Mouse (Mus musculus) limb, embryonic 15.5 days (tissue): ENCODE data around the gene Ube2e3. TPM values are rescaled to one million over a fixed set of nuclear protein-coding genes. Genes with fewer than 3 reads are reported as not detected.

Experiments
- ATAC-seq: fragments of 200-750 bp; cut with Nextera tagmentation; 2 replicates; pipeline ENCODE4 v1.8.0; 2017; ENCODE audit warnings: low read depth, moderate TSS enrichment; ENCODE audit not compliant: insufficient number of reproducible peaks, low FRiP score, low TSS enrichment
- H3K27ac ChIP-seq: fragments of 300-500 bp; sonication (generic); 2 replicates; pipeline ENCODE4 v1.5.1; 2015; ENCODE audit warnings: moderate library complexity, mild to moderate bottlenecking, inconsistent platforms
- H3K27me3 ChIP-seq: fragments of 300-500 bp; sonication (generic); 2 replicates; pipeline ENCODE4 v1.6.1; 2015; ENCODE audit warnings: inconsistent platforms
- H3K36me3 ChIP-seq: fragments of 300-500 bp; sonication (generic); 2 replicates; pipeline ENCODE4 v1.6.1; 2015; ENCODE audit warnings: inconsistent platforms
- H3K4me1 ChIP-seq: fragments of 300-500 bp; sonication (generic); 2 replicates; pipeline ENCODE4 v1.6.1; 2015; ENCODE audit warnings: inconsistent platforms
- H3K4me2 ChIP-seq: fragments of 300-500 bp; sonication (generic); 2 replicates; pipeline ENCODE4 v1.6.1; 2015; ENCODE audit warnings: mild to moderate bottlenecking, inconsistent platforms
- H3K4me3 ChIP-seq: fragments of 300-500 bp; sonication (generic); 2 replicates; pipeline ENCODE4 v1.5.1; 2015; ENCODE audit warnings: mild to moderate bottlenecking, inconsistent platforms
- H3K9ac ChIP-seq: fragments of 300-500 bp; sonication (generic); 2 replicates; pipeline ENCODE4 v1.6.1; 2015; ENCODE audit warnings: inconsistent platforms
- H3K9me3 ChIP-seq: fragments of 300-500 bp; sonication (generic); 2 replicates; pipeline ENCODE4 v1.6.1; 2016; ENCODE audit warnings: inconsistent platforms
- WGBS: fragments of 180-500 bp; shearing (Covaris S2); methylation state at CpG from one replicate; pipeline ENCODE4 v1.1.7; 2015; 5-methylcytosine and 5-hydroxymethylcytosine counted together
- polyA plus RNA-seq: library from polyadenylated mRNA; unstranded; fragments of >200 nt; fragmentation: Nextera tagmentation; extraction: Ambion mirVana; gene quantifications from 2 replicates; pipeline ENCODE4 v1.2.1, GENCODE M21; 2015

The Ube2e3 gene
- polyA plus RNA-seq, 1 experiment from 2014 or later: 125 TPM

DNA sequence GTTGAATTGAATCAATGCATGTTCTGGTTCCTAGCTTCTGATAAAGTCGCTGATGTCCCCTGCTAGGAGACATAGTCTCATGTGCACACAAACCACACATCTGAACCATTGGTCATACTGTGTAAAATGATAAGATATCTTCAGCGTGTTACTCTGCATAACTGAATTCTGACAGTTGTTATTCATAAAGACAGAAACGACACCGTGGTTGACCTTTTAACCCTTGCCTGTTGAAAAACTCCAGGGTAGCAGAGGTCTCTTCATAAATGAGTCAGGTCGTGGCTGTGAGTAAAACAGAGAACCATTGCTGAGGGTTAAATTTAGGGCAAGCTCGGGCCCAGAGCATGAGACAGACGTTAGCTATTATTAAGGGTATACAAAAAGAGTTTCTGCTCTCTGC is 93.7 kb downstream of the Ube2e3 start:
- H3K4me1 ChIP-seq: no peaks in the 10 kb centered on the region
- no peaks in the 10 kb centered on the region for H3K36me3 ChIP-seq
- H3K27ac ChIP-seq: no peak overlapping the region
- H3K27me3 ChIP-seq: 0 out of 2 replicates have a peak, but pooled peaks cover 4% of the 10 kb centered on the region
- no peaks in the 10 kb centered on the region for H3K9me3 ChIP-seq
- H3K4me2 ChIP-seq: no peak overlapping the region
- ATAC-seq: no peak
- WGBS: 24% methylated on average over 7 of the region's 7 CpGs
- H3K4me3 ChIP-seq: no peak overlapping the region
- H3K9ac ChIP-seq: no peak overlapping the region

GRCm38 (mm10) chr2:78964995-78965394 is 97.1 kb downstream of the Ube2e3 start:
- no peak overlapping the region for H3K9ac ChIP-seq
- no peak for ATAC-seq
- no peak overlapping the region for H3K4me3 ChIP-seq
- 0 out of 2 replicates have a peak, but pooled peaks cover 4% of the 10 kb centered on the region for H3K27me3 ChIP-seq
- WGBS: 88% methylated on average over 2 of the region's 2 CpGs
- no peak overlapping the region for H3K4me2 ChIP-seq
- H3K27ac ChIP-seq: no peak overlapping the region
- H3K4me1 ChIP-seq: no peaks in the 10 kb centered on the region
- H3K9me3 ChIP-seq: no peaks in the 10 kb centered on the region
- no peaks in the 10 kb centered on the region for H3K36me3 ChIP-seq

GRCm38 (mm10) chr2:78965396-78965795 is 97.5 kb downstream of the Ube2e3 start:
- 24% methylated on average over 6 of the region's 6 CpGs for WGBS
- ATAC-seq: no peak

DNA sequence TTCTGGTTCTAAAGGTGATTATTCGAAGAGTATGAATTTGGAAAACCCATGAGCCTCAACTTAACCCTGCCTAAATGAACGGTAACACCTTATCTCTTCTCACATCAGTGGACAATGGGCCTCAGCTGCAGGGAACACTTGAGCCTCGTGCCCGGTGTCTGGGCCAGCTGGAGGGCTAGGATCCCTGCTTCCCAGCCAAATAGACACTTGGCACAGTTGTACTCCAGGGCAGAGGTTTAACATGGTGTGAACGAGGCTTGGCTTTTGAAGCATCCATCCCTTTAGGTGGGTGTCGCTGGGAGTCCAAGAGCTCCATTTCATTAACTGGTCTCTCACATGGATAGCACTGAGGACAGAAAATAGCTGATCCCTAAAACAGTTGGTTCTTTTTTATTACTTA is 102.2 kb downstream of the Ube2e3 start:
- Histone ChIP-seq H3K27me3 (no peaks in the 10 kb centered on the region), H3K4me1 (no peaks in the 10 kb centered on the region), H3K27ac (no peak overlapping the region), H3K4me2 (no peak overlapping the region), H3K9ac (no peak overlapping the region), H3K4me3 (no peak overlapping the region), H3K36me3 (no peaks in the 10 kb centered on the region), H3K9me3 (no peaks in the 10 kb centered on the region)
- 79% methylated on average over 6 of the region's 6 CpGs for WGBS
- ATAC-seq: no peak

More at GRCm38 (mm10) chr2:78965396-78965795, 97.5 kb downstream of the Ube2e3 start:
- H3K36me3 ChIP-seq: no peaks in the 10 kb centered on the region
- no peak overlapping the region for H3K9ac ChIP-seq
- H3K4me3 ChIP-seq: no peak overlapping the region
- H3K9me3 ChIP-seq: no peaks in the 10 kb centered on the region
- H3K27me3 ChIP-seq: 0 out of 2 replicates have a peak, but pooled peaks cover 4% of the 10 kb centered on the region
- no peak overlapping the region for H3K27ac ChIP-seq
- H3K4me2 ChIP-seq: no peak overlapping the region
- no peaks in the 10 kb centered on the region for H3K4me1 ChIP-seq
